Mouse (Mus musculus) CH12.LX (cell line): ENCODE measurements around the gene Slco1a6.

Experiments
- CHD1 ChIP-seq: IDR thresholded peaks from 2 replicates; pipeline ENCODE4 v1.6.1; 2012; ENCODE audit warnings: low read depth, low read length, improper control_type of control experiment, inconsistent platforms
- CTCF ChIP-seq, 2 experiments: IDR thresholded peaks in 1 of 2; conservative IDR thresholded peaks in 1 of 2; 2 replicates each; pipeline ENCODE4 v1.5.1; 2011 to 2012; ENCODE audit warnings: low read depth in 2 of 2, low read length in 2 of 2, improper control_type of control experiment in 1 of 2, inconsistent platforms in 1 of 2, mild to moderate bottlenecking in 1 of 2, moderate library complexity in 1 of 2
- EP300 ChIP-seq: IDR thresholded peaks from 2 replicates; pipeline ENCODE4 v1.6.1; 2011; ENCODE audit warnings: low read length, improper control_type of control experiment
- GABPA ChIP-seq: IDR thresholded peaks from 2 replicates; pipeline ENCODE4 v1.6.1; 2012; ENCODE audit warnings: low read depth, low read length, improper control_type of control experiment, inconsistent platforms; ENCODE audit not compliant: insufficient replicate concordance
- POLR2A ChIP-seq: IDR thresholded peaks from 2 replicates; pipeline ENCODE4 v1.6.1; 2011; ENCODE audit warnings: low read depth, mild to moderate bottlenecking, improper control_type of control experiment, low read length
- SIN3A ChIP-seq: IDR thresholded peaks from 2 replicates; pipeline ENCODE4 v1.6.1; 2012; ENCODE audit warnings: low read length, improper control_type of control experiment, inconsistent platforms
- USF1 ChIP-seq: IDR thresholded peaks from 2 replicates; pipeline ENCODE4 v1.6.1; 2014; ENCODE audit warnings: low read depth, mild to moderate bottlenecking, inconsistent platforms, low read length, improper control_type of control experiment
- ZC3H11A ChIP-seq: IDR thresholded peaks from 2 replicates; pipeline ENCODE4 v1.6.1; 2012; ENCODE audit warnings: low read depth, mild to moderate bottlenecking, inconsistent platforms, low read length, improper control_type of control experiment

GRCm38 (mm10) chr6:142191962-142192361 lies 16.4 kb downstream of the Slco1a6 start:
- TF ChIP-seq ZC3H11A: no peak
- no peak for TF ChIP-seq CHD1
- TF ChIP-seq USF1: no peak
- TF ChIP-seq POLR2A: no peak
- no peak for TF ChIP-seq CTCF (conservative IDR thresholded peaks at IDR 0.05 in 1 of 2, IDR thresholded peaks at IDR 0.05 in 1 of 2; ENCODE audit: low read depth in 2 of 2, low read length in 2 of 2)
- TF ChIP-seq GABPA: no peak
- TF ChIP-seq SIN3A: no peak
- TF ChIP-seq EP300: no peak
